Mouse (Mus musculus) erythroblast, embryonic 14.5 days (primary cell): ENCODE measurements around the gene Cwh43.

Experiments used
- GATA1 ChIP-seq: IDR thresholded peaks from 2 replicates; pipeline ENCODE4 v1.6.1; 2012; ENCODE audit warnings: low read length, inconsistent platforms, mixed read lengths
- TAL1 ChIP-seq: IDR thresholded peaks from 3 replicates; pipeline ENCODE4 v1.6.1; 2012; ENCODE audit warnings: low read length, inconsistent platforms, mixed read lengths

- TF ChIP-seq GATA1 (no peak), TAL1 (no peak)
Measured at GRCm38 (mm10) chr5:73442176-73442575, 36.3 kb downstream of the Cwh43 start.
